Mouse (Mus musculus) thymus, adult 2 months (tissue): ENCODE measurements at regions not wholly inside any gene's neighbourhood (a gene's known extent, or its start where the extent isn't known, plus 50 kb on each side); places are given as distances from the start of the nearest gene placed in this dataset.

Experiments used
- DNase-seq: peaks from one replicate; pipeline ENCODE4 v3.0.0; 2021
- H3K27ac ChIP-seq: fragments of 200-500 bp; 2 replicates; pipeline ENCODE4 v1.5.1; 2012; ENCODE audit warnings: low read length, control low read depth; ENCODE audit not compliant: control insufficient read depth, insufficient read depth
- H3K27me3 ChIP-seq: fragments of 200-500 bp; 2 replicates; pipeline ENCODE4 v1.6.1; 2012; ENCODE audit warnings: mild to moderate bottlenecking, low read length, moderate library complexity, mixed read lengths; ENCODE audit not compliant: control insufficient read depth, insufficient read depth
- H3K36me3 ChIP-seq: fragments of 200-500 bp; 2 replicates; pipeline ENCODE4 v1.6.1; 2012; ENCODE audit warnings: mild to moderate bottlenecking, low read length, moderate library complexity; ENCODE audit not compliant: control insufficient read depth, insufficient read depth
- H3K4me1 ChIP-seq: fragments of 200-500 bp; replicated peaks from 2 replicates; pipeline ENCODE4 v1.6.1; 2012; ENCODE audit warnings: low read length; ENCODE audit not compliant: control insufficient read depth, insufficient read depth
- H3K4me3 ChIP-seq: fragments of 200-500 bp; 2 replicates; pipeline ENCODE4 v1.5.1; 2012; ENCODE audit warnings: mild to moderate bottlenecking, low read length, control low read depth, moderate library complexity; ENCODE audit not compliant: control insufficient read depth, insufficient read depth
- CTCF ChIP-seq: fragments of 200-500 bp; IDR thresholded peaks from 2 replicates; pipeline ENCODE4 v1.5.1; 2012; ENCODE audit warnings: mild to moderate bottlenecking, control low read depth, low read length, moderate library complexity, borderline replicate concordance; ENCODE audit not compliant: control insufficient read depth, poor library complexity, insufficient read depth; ENCODE audit errors: extremely low read depth
- POLR2A ChIP-seq: fragments of 200-500 bp; IDR thresholded peaks from 2 replicates; pipeline ENCODE4 v1.6.1; 2012; ENCODE audit warnings: mild to moderate bottlenecking, low read length, control low read depth, moderate library complexity; ENCODE audit not compliant: control insufficient read depth, poor library complexity, insufficient read depth; ENCODE audit errors: extremely low read depth
- WGBS: fragments of 180-500 bp; shearing (Covaris S2); methylation state at CpG from one replicate; pipeline ENCODE4 v1.1.7; 2018; 5-methylcytosine and 5-hydroxymethylcytosine counted together

DNA sequence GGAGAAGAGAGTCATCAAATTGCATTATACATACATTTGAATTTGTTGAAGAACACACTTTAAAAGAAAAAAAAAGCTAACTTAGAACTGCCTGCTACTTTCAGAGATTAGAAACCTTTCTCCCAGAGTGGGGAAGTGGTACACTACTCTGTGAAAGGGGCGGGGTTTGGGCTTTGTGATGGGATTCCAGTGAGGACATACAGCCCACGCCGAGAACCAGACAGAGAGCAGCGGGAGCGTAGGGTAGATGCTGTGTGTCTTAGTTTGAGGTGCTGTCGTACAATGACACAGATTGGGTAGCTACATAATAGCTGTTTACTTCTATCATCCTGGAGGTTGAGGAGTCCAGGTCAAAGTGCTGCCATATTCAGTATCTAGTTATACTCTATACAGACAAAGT lies 136.5 kb upstream of the Serpine2 start:
- H3K4me1 ChIP-seq = no peaks in the 10 kb centered on the region; the same call in 1 of the 2 replicates
- DNase-seq = no peak
- H3K27ac ChIP-seq = no peak overlapping the region
- TF ChIP-seq POLR2A (no peak), CTCF (no peak)
- no peaks in the 10 kb centered on the region for H3K36me3 ChIP-seq
- no peak overlapping the region for H3K4me3 ChIP-seq
- WGBS = 96% methylated on average over 6 of the region's 6 CpGs
- no peaks in the 10 kb centered on the region for H3K27me3 ChIP-seq

DNA sequence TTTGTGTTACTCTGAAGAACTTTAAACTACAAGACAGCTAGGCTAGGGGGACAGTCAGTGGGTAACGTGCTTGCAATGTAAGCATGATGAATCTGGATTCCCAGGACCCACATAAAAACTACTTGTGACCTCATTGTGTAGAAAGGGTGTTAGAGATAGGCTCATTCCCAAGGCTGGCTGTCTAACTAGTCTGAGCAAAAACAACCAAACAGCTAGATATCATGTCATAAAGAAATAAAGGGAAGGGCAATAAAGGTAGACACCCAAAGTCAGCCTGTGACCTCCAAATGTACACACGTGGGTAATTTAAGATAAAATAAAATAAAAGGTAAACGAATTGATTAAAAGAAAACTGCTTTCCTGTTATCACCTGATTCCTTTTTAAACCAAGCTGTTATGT lies 123.7 kb upstream of the Serpine2 start:
- no peaks in the 10 kb centered on the region for H3K4me1 ChIP-seq
- H3K4me3 ChIP-seq = no peak overlapping the region
- TF ChIP-seq CTCF (no peak), POLR2A (no peak)
- H3K27ac ChIP-seq = no peak overlapping the region
- 90% methylated on average over 3 of the region's 3 CpGs for WGBS
- no peaks in the 10 kb centered on the region for H3K36me3 ChIP-seq
- DNase-seq = no peak
- H3K27me3 ChIP-seq = no peaks in the 10 kb centered on the region

GRCm38 (mm10) chr1:79982678-79983280 lies 121.8 kb upstream of the Serpine2 start:
- no peak for TF ChIP-seq CTCF
- H3K4me3 ChIP-seq = no peak overlapping the region
- no peak overlapping the region for H3K27ac ChIP-seq
- no peaks in the 10 kb centered on the region for H3K4me1 ChIP-seq
- no peak for DNase-seq
- H3K36me3 ChIP-seq = no peaks in the 10 kb centered on the region
- no peaks in the 10 kb centered on the region for H3K27me3 ChIP-seq
- 93% methylated on average over 13 of the region's 13 CpGs for whole genome bisulfite sequencing

DNA sequence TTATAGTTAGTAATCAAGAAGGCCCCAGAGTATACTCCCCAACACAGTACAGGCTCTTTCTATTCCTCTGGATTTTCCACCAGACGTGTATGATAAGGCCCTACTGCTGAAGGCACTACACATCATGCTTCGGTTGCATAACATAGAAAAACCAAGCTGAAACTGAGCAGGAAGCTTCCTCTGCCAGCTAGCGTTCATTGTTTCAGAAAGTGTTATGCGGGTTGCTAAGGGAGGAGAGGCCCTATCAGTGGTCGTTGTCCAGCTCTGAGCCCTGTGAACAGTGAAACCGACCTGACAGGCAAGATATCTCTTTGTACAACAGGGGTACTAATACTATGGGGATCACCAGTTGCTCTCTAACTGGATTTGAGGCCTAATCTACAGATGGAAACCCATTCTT lies 118.9 kb upstream of the Serpine2 start:
- TF ChIP-seq CTCF = no peak
- no peak for TF ChIP-seq POLR2A
- Histone ChIP-seq H3K27ac (no peak overlapping the region), H3K4me1 (no peaks in the 10 kb centered on the region), H3K4me3 (no peak overlapping the region), H3K27me3 (no peaks in the 10 kb centered on the region), H3K36me3 (no peaks in the 10 kb centered on the region)
- 68% methylated on average over 6 of the region's 6 CpGs for WGBS
- DNase-seq = no peak

DNA sequence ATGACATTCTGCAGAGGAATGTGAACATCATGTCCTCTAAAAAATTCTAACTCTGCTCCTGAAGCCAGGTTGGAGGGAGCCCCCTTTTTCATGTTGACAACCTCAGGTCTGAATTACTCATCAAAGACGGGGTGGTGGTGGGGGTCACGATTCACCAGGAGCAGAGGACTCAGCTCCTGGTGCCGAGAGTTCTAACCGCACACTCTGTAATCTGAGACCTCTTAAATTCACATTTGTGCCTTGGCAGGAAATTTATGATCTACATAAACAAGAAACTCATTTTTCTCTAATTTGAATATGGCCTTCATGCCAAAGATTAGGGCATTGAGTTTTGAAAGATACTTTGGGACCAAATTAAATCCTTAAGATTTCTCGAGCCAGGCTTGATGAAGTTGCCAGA lies 117.2 kb upstream of the Serpine2 start:
- H3K27me3 ChIP-seq = no peaks in the 10 kb centered on the region
- no peak overlapping the region for H3K4me3 ChIP-seq
- H3K36me3 ChIP-seq = no peaks in the 10 kb centered on the region
- 94% methylated on average over 5 of the region's 5 CpGs for WGBS
- H3K27ac ChIP-seq = no peak overlapping the region
- DNase-seq = no peak
- no peaks in the 10 kb centered on the region for H3K4me1 ChIP-seq
- TF ChIP-seq POLR2A (no peak), CTCF (no peak)

GRCm38 (mm10) chr1:79956121-79956520 lies 95.1 kb upstream of the Serpine2 start:
- TF ChIP-seq CTCF (no peak), POLR2A (no peak)
- Histone ChIP-seq H3K36me3 (no peaks in the 10 kb centered on the region), H3K27me3 (no peaks in the 10 kb centered on the region), H3K4me3 (no peak overlapping the region), H3K4me1 (no peaks in the 10 kb centered on the region), H3K27ac (no peak overlapping the region)
- no peak for DNase-seq
- 6% methylated on average over 1 of the region's 1 CpGs for WGBS

DNA sequence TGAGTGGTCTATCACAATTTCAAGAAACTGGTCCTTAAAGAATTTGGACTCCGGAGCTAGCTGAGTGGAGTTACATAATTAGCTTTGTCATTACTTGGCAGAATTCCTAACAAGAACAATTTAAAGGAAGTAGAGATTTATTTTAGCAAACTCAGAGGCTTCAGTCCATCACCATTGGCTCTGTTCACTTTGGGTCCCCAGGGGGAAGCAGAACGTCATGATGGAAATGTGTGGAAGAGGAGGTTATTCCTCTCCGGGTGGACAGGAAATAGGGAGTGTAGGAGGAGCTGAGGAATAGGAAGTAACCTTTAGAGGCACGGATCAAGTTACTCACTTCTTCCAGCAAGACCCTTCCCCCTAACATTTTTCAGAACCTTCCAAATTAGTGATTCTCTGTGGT lies 83.3 kb upstream of the Serpine2 start:
- DNase-seq = no peak
- no peak overlapping the region for H3K4me3 ChIP-seq
- H3K27ac ChIP-seq = no peak overlapping the region
- 83% methylated on average over 4 of the region's 4 CpGs for WGBS
- TF ChIP-seq POLR2A = no peak
- TF ChIP-seq CTCF = no peak
- no peaks in the 10 kb centered on the region for H3K4me1 ChIP-seq
- H3K27me3 ChIP-seq = no peaks in the 10 kb centered on the region
- H3K36me3 ChIP-seq = no peaks in the 10 kb centered on the region
